Mouse (Mus musculus): ENCODE measurements at regions not wholly inside any gene's neighbourhood (a gene's known extent, or its start where the extent isn't known, plus 50 kb on each side); places are given as distances from the start of the nearest gene placed in this dataset.

DNA sequence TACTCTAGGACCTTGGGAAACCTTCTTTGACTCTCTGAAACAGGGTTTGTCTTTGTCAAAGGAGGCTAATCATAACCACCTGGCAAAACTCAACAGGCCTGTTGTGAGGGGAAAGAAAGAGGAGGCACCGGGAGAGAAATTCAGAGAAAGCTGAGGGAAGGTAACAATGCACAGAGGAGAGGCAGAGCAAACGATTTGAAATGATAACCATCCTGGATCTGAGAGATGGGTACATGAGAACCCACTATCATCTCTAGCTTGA is 108.3 kb upstream of the Zfp703 start:
- Histone ChIP-seq H3K36me3 (ENCODE audit: control insufficient read depth, insufficient read depth, low read length, poor library complexity, severe bottlenecking) (no peaks in the 10 kb centered on the region), H3K27me3 (ENCODE audit: control insufficient read depth, insufficient read depth, low read length, poor library complexity, severe bottlenecking) (no peaks in the 10 kb centered on the region)
- DNase-seq (ENCODE audit: low read depth, low spot score): no peak

DNA sequence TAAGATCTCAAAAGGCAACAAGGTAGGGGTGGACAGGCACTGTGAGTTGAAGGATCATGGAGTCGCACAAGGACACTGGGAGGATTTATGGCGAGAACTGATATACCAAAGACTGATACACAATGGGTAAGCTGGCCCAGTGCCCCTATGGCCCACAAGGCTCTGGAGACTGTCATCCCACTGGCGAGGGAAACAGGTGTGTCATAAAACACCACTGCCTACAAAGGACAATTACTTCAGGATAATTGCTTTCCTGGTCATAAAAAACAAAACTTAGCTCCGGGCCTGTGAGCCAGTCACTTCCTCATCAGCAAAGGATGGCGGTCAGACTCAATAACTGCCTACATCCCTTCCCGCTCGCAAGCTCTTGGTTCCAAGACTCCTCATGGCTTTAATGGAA is 105.3 kb upstream of the Zfp703 start:
- no peak for DNase-seq (ENCODE audit: low read depth, low spot score)
- Histone ChIP-seq H3K36me3 (ENCODE audit: control insufficient read depth, insufficient read depth, low read length, poor library complexity, severe bottlenecking) (no peaks in the 10 kb centered on the region), H3K27me3 (ENCODE audit: control insufficient read depth, insufficient read depth, low read length, poor library complexity, severe bottlenecking) (no peaks in the 10 kb centered on the region)

- Histone ChIP-seq H3K36me3 (ENCODE audit: control insufficient read depth, insufficient read depth, low read length, poor library complexity, severe bottlenecking) (no peaks in the 10 kb centered on the region), H3K27me3 (ENCODE audit: control insufficient read depth, insufficient read depth, low read length, poor library complexity, severe bottlenecking) (no peaks in the 10 kb centered on the region)
- DNase-seq (ENCODE audit: low read depth, low spot score): no peak
These were observed 104.7 kb upstream of the Zfp703 start for GRCm38 (mm10) chr8:26872382-26872781.

DNA sequence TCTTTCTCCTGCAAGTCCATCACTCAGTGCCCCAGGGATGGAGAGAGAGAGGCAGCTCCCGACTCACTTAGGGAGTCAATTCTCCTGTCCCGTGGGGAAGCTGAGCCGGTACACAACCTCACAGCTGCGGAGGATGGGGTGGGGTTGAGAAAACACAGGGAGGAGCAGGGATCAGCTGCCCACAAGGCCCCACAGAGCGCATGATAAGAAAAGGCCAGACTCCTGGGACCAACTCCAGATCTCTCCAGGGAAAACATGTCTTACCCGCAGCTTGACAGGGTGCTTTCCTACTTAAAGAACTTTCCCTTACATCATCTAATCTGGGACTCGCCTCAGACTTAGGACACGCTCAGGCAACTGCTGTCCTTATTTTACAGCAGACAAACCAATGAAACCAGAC is 104.3 kb upstream of the Zfp703 start:
- Histone ChIP-seq H3K27me3 (ENCODE audit: control insufficient read depth, insufficient read depth, low read length, poor library complexity, severe bottlenecking) (no peaks in the 10 kb centered on the region), H3K36me3 (ENCODE audit: control insufficient read depth, insufficient read depth, low read length, poor library complexity, severe bottlenecking) (no peaks in the 10 kb centered on the region)
- no peak for DNase-seq (ENCODE audit: low read depth, low spot score)

DNA sequence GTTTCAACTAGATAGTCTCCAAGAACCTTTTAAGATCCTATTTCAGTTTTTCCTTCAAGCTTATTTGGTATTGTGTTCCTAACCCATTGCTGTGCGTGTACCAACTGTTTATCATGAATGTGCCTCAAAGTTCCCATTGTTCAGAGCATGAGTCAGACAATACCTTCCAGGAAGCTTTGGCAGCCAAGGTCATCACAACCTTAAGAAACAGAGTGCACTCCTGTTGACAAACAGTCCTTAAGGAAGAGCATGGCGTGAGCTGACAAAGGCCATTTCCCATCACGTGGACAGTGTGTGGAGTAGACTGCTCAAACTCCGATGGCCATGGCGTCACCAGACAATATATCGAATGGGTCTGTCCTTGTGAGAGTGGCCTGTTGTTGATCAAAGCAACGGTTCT is 96.9 kb upstream of the Zfp703 start:
- Histone ChIP-seq H3K27me3 (ENCODE audit: control insufficient read depth, insufficient read depth, low read length, poor library complexity, severe bottlenecking) (no peaks in the 10 kb centered on the region), H3K36me3 (ENCODE audit: control insufficient read depth, insufficient read depth, low read length, poor library complexity, severe bottlenecking) (no peaks in the 10 kb centered on the region)
- DNase-seq (ENCODE audit: low read depth, low spot score): no peak

- no peaks in the 10 kb centered on the region for H3K27me3 ChIP-seq (ENCODE audit: control insufficient read depth, insufficient read depth, low read length, poor library complexity, severe bottlenecking)
- no peak for DNase-seq (ENCODE audit: low read depth, low spot score)
- H3K36me3 ChIP-seq (ENCODE audit: control insufficient read depth, insufficient read depth, low read length, poor library complexity, severe bottlenecking): no peaks in the 10 kb centered on the region
These were observed 95.6 kb upstream of the Zfp703 start for GRCm38 (mm10) chr8:26881268-26882120.

- DNase-seq (ENCODE audit: low read depth, low spot score): no peak
- Histone ChIP-seq H3K36me3 (ENCODE audit: control insufficient read depth, insufficient read depth, low read length, poor library complexity, severe bottlenecking) (no peaks in the 10 kb centered on the region), H3K27me3 (ENCODE audit: control insufficient read depth, insufficient read depth, low read length, poor library complexity, severe bottlenecking) (no peaks in the 10 kb centered on the region)
These were observed 94.5 kb upstream of the Zfp703 start for GRCm38 (mm10) chr8:26882616-26883015.

- Histone ChIP-seq H3K27me3 (ENCODE audit: control insufficient read depth, insufficient read depth, low read length, poor library complexity, severe bottlenecking) (no peaks in the 10 kb centered on the region), H3K36me3 (ENCODE audit: control insufficient read depth, insufficient read depth, low read length, poor library complexity, severe bottlenecking) (no peaks in the 10 kb centered on the region)
- DNase-seq (ENCODE audit: low read depth, low spot score): no peak
These were observed 93.8 kb upstream of the Zfp703 start for GRCm38 (mm10) chr8:26883285-26883684.

DNA sequence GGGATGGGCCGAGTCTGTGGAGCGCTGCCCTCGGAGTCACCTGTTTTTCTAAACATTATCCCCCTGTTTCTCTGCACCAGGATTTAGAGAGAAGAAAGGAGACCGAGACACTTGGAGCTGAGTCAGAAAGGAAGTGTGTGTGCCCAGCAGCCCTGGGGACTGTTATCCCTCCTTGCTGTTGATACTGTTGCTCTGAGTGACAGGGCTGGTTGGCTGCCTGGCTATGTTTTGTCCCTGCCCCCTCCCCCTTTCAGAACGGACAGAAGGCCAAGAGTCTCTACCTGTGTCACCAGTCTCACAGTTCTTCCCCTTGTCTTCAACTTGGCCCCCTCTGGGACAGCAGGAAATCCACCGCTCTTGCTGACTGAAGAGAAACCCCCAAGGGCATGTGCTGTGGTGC is 93.4 kb upstream of the Zfp703 start:
- H3K36me3 ChIP-seq (ENCODE audit: control insufficient read depth, insufficient read depth, low read length, poor library complexity, severe bottlenecking): no peaks in the 10 kb centered on the region
- DNase-seq (ENCODE audit: low read depth, low spot score): no peak
- no peaks in the 10 kb centered on the region for H3K27me3 ChIP-seq (ENCODE audit: control insufficient read depth, insufficient read depth, low read length, poor library complexity, severe bottlenecking)

- DNase-seq (ENCODE audit: low read depth, low spot score): no peak
- Histone ChIP-seq H3K36me3 (ENCODE audit: control insufficient read depth, insufficient read depth, low read length, poor library complexity, severe bottlenecking) (no peaks in the 10 kb centered on the region), H3K27me3 (ENCODE audit: control insufficient read depth, insufficient read depth, low read length, poor library complexity, severe bottlenecking) (no peaks in the 10 kb centered on the region)
These were observed 92.8 kb upstream of the Zfp703 start for GRCm38 (mm10) chr8:26884350-26884749.

GRCm38 (mm10) chr8:26885365-26885764 is 91.8 kb upstream of the Zfp703 start:
- no peak for DNase-seq (ENCODE audit: low read depth, low spot score)
- no peaks in the 10 kb centered on the region for H3K36me3 ChIP-seq (ENCODE audit: control insufficient read depth, insufficient read depth, low read length, poor library complexity, severe bottlenecking)
- H3K27me3 ChIP-seq (ENCODE audit: control insufficient read depth, insufficient read depth, low read length, poor library complexity, severe bottlenecking): no peaks in the 10 kb centered on the region

GRCm38 (mm10) chr8:26886783-26887486 is 90.2 kb upstream of the Zfp703 start:
- peak; percentile 52 for DNase-seq (ENCODE audit: low read depth, low spot score)
- no peaks in the 10 kb centered on the region for H3K27me3 ChIP-seq (ENCODE audit: control insufficient read depth, insufficient read depth, low read length, poor library complexity, severe bottlenecking)
- H3K36me3 ChIP-seq (ENCODE audit: control insufficient read depth, insufficient read depth, low read length, poor library complexity, severe bottlenecking): no peaks in the 10 kb centered on the region

DNA sequence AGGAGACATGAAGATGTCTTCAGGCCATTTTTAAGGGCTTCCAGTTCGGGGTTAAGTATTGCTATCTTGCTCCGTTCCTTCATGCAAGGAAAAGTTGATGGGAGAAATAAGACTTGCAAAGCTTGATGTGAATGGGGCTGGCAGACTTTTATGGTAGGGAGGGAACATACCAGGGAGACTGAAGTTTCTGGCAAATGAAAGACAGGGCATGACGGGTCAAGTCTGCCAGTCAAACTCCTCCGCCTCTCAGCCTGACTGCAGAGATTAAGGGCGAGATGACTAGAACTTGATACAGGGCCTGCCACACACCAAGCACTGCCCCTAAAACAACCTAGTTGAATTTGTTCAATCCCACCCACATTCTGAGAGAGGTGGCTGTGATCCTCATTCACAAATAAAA is 89.6 kb upstream of the Zfp703 start:
- DNase-seq (ENCODE audit: low read depth, low spot score): no peak
- H3K36me3 ChIP-seq (ENCODE audit: control insufficient read depth, insufficient read depth, low read length, poor library complexity, severe bottlenecking): no peaks in the 10 kb centered on the region
- no peaks in the 10 kb centered on the region for H3K27me3 ChIP-seq (ENCODE audit: control insufficient read depth, insufficient read depth, low read length, poor library complexity, severe bottlenecking)

- H3K36me3 ChIP-seq (ENCODE audit: control insufficient read depth, insufficient read depth, low read length, poor library complexity, severe bottlenecking): no peaks in the 10 kb centered on the region
- no peaks in the 10 kb centered on the region for H3K27me3 ChIP-seq (ENCODE audit: control insufficient read depth, insufficient read depth, low read length, poor library complexity, severe bottlenecking)
- DNase-seq (ENCODE audit: low read depth, low spot score): peak; percentile 58
These were observed 89.1 kb upstream of the Zfp703 start for GRCm38 (mm10) chr8:26888050-26888449.

DNA sequence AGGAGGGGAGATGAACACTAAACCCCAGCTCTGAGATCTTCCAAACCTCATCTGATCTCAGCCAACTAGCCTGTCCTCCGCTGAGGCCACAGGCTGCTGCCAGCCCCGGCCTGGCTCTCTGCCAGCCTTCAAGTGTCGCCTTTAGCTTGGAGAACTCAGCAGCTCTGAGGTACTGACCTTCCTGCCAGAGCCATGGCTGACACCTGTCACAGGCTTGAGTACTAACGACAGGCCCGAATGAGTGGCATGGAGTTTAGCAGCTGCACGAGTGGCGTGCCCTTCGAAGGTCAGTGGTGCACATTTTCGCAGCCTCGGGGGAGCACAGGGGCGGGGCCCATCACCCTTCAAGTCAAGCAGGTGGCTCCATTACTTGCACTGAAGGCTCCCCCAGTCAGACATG is 85.2 kb upstream of the Zfp703 start:
- Histone ChIP-seq H3K27me3 (ENCODE audit: control insufficient read depth, insufficient read depth, low read length, poor library complexity, severe bottlenecking) (no peaks in the 10 kb centered on the region), H3K36me3 (ENCODE audit: control insufficient read depth, insufficient read depth, low read length, poor library complexity, severe bottlenecking) (no peaks in the 10 kb centered on the region)
- DNase-seq (ENCODE audit: low read depth, low spot score): no peak

- DNase-seq (ENCODE audit: low read depth, low spot score): no peak
- H3K27me3 ChIP-seq (ENCODE audit: control insufficient read depth, insufficient read depth, low read length, poor library complexity, severe bottlenecking): no peaks in the 10 kb centered on the region
- no peaks in the 10 kb centered on the region for H3K36me3 ChIP-seq (ENCODE audit: control insufficient read depth, insufficient read depth, low read length, poor library complexity, severe bottlenecking)
These were observed 84.7 kb upstream of the Zfp703 start for GRCm38 (mm10) chr8:26892380-26892779.
